Mouse (Mus musculus): Measurements from ENCODE around the gene Arsg.

DNA sequence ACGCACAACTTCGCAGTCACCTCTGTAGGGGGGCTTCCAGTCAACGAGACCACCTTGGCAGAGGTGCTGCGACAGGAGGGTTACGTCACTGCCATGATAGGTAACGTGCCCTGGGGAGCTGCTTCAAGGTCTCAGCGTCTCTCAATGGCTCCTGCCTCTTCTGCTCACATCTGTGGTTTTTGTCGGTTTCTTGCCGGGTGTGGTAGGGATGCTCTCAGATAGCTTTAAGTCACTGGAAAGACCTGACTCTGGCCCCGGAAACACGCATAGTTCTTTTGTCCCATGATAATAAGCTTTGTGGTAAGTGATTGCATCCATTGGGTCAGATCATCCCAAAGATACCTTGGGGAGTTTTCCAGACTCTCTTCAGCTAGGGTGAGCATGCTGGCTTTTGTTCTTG, 44.2 kb downstream of the Arsg start:
- TF ChIP-seq CTCF (IDR thresholded peaks at IDR 0.05; ENCODE audit: borderline replicate concordance, extremely low read depth, insufficient read depth, insufficient read length): no peak
- no peak for TF ChIP-seq POLR2A (IDR thresholded peaks at IDR 0.05; ENCODE audit: borderline replicate concordance, extremely low read depth, insufficient read depth, insufficient read length, poor library complexity, severe bottlenecking)
